Mouse (Mus musculus): Measurements from ENCODE around the gene Bpifa6. TPM values are rescaled to one million over a fixed set of nuclear protein-coding genes. Genes with fewer than 3 reads are reported as not detected.

Gene Bpifa6
- polyA plus RNA-seq, 1 experiment: not detected

- H3K4me1 ChIP-seq (ENCODE audit: control insufficient read depth, insufficient read depth, low read length): no peaks in the 10 kb centered on the region
- TF ChIP-seq POLR2A (IDR thresholded peaks at IDR 0.05; ENCODE audit: low read depth, low read length) (no peak), CTCF (IDR thresholded peaks at IDR 0.05; ENCODE audit: borderline replicate concordance, insufficient read depth, low read length) (no peak)
- H3K27ac ChIP-seq (ENCODE audit: insufficient read depth, low read length): no peak overlapping the region
- H3K4me3 ChIP-seq (ENCODE audit: insufficient read depth, low read length): no peak overlapping the region
Measured at GRCm38 (mm10) chr2:153962821-153963331, 11.9 kb upstream of the Bpifa6 start.

- no peak overlapping the region for H3K27ac ChIP-seq (ENCODE audit: insufficient read depth, low read length)
- H3K4me3 ChIP-seq (ENCODE audit: insufficient read depth, low read length): no peak overlapping the region
- H3K4me1 ChIP-seq (ENCODE audit: control insufficient read depth, insufficient read depth, low read length): no peaks in the 10 kb centered on the region
- TF ChIP-seq POLR2A (IDR thresholded peaks at IDR 0.05; ENCODE audit: low read depth, low read length): no peak
Measured at GRCm38 (mm10) chr2:153963334-153963733, 11.4 kb upstream of the Bpifa6 start.

GRCm38 (mm10) chr2:153970221-153970620 is 4.5 kb upstream of the Bpifa6 start:
- H3K4me3 ChIP-seq (ENCODE audit: insufficient read depth, low read length): no peak overlapping the region
- H3K27ac ChIP-seq (ENCODE audit: insufficient read depth, low read length): no peak overlapping the region
- no peaks in the 10 kb centered on the region for H3K4me1 ChIP-seq (ENCODE audit: control insufficient read depth, insufficient read depth, low read length)
- TF ChIP-seq CTCF (IDR thresholded peaks at IDR 0.05; ENCODE audit: borderline replicate concordance, insufficient read depth, low read length) (no peak), POLR2A (IDR thresholded peaks at IDR 0.05; ENCODE audit: low read depth, low read length) (no peak)

- TF ChIP-seq CTCF (IDR thresholded peaks at IDR 0.05; ENCODE audit: borderline replicate concordance, insufficient read depth, low read length) (peak; percentile 64; the same call in 1 of the 2 replicates), POLR2A (IDR thresholded peaks at IDR 0.05; ENCODE audit: low read depth, low read length) (no peak)
- Histone ChIP-seq H3K27ac (ENCODE audit: insufficient read depth, low read length) (no peak overlapping the region), H3K4me3 (ENCODE audit: insufficient read depth, low read length) (no peak overlapping the region)
Measured at GRCm38 (mm10) chr2:153995770-153996169, 21.0 kb downstream of the Bpifa6 start.

GRCm38 (mm10) chr2:154000501-154000900 is 25.8 kb downstream of the Bpifa6 start:
- Histone ChIP-seq H3K4me1 (ENCODE audit: control insufficient read depth, insufficient read depth, low read length) (no peaks in the 10 kb centered on the region), H3K27ac (ENCODE audit: insufficient read depth, low read length) (no peak overlapping the region), H3K4me3 (ENCODE audit: insufficient read depth, low read length) (no peak overlapping the region)
- TF ChIP-seq POLR2A (IDR thresholded peaks at IDR 0.05; ENCODE audit: low read depth, low read length) (no peak), CTCF (IDR thresholded peaks at IDR 0.05; ENCODE audit: borderline replicate concordance, insufficient read depth, low read length) (no peak)

More at GRCm38 (mm10) chr2:153995770-153996169, 21.0 kb downstream of the Bpifa6 start:
- H3K4me1 ChIP-seq (ENCODE audit: control insufficient read depth, insufficient read depth, low read length): no peaks in the 10 kb centered on the region

- H3K4me1 ChIP-seq (ENCODE audit: control insufficient read depth, insufficient read depth, low read length): no peaks in the 10 kb centered on the region
- H3K4me3 ChIP-seq (ENCODE audit: insufficient read depth, low read length): no peak overlapping the region
- no peak for TF ChIP-seq CTCF (IDR thresholded peaks at IDR 0.05; ENCODE audit: borderline replicate concordance, insufficient read depth, low read length)
- TF ChIP-seq POLR2A (IDR thresholded peaks at IDR 0.05; ENCODE audit: low read depth, low read length): no peak
- no peak overlapping the region for H3K27ac ChIP-seq (ENCODE audit: insufficient read depth, low read length)
Measured at GRCm38 (mm10) chr2:154001056-154001455, 26.3 kb downstream of the Bpifa6 start.

- H3K4me3 ChIP-seq (ENCODE audit: insufficient read depth, low read length): no peak overlapping the region
- H3K27ac ChIP-seq (ENCODE audit: insufficient read depth, low read length): no peak overlapping the region
- H3K4me1 ChIP-seq (ENCODE audit: control insufficient read depth, insufficient read depth, low read length): no peaks in the 10 kb centered on the region
- TF ChIP-seq CTCF (IDR thresholded peaks at IDR 0.05; ENCODE audit: borderline replicate concordance, insufficient read depth, low read length): no peak
Measured at GRCm38 (mm10) chr2:154004456-154004855, 29.7 kb downstream of the Bpifa6 start.

- H3K4me1 ChIP-seq (ENCODE audit: control insufficient read depth, insufficient read depth, low read length): no peaks in the 10 kb centered on the region
- no peak overlapping the region for H3K27ac ChIP-seq (ENCODE audit: insufficient read depth, low read length)
- TF ChIP-seq CTCF (IDR thresholded peaks at IDR 0.05; ENCODE audit: borderline replicate concordance, insufficient read depth, low read length) (no peak), POLR2A (IDR thresholded peaks at IDR 0.05; ENCODE audit: low read depth, low read length) (no peak)
- H3K4me3 ChIP-seq (ENCODE audit: insufficient read depth, low read length): no peak overlapping the region
Measured at GRCm38 (mm10) chr2:154005094-154005493, 30.3 kb downstream of the Bpifa6 start.

GRCm38 (mm10) chr2:154005734-154006133 is 31.0 kb downstream of the Bpifa6 start:
- H3K4me1 ChIP-seq (ENCODE audit: control insufficient read depth, insufficient read depth, low read length): no peaks in the 10 kb centered on the region
- TF ChIP-seq POLR2A (IDR thresholded peaks at IDR 0.05; ENCODE audit: low read depth, low read length): no peak
- no peak overlapping the region for H3K27ac ChIP-seq (ENCODE audit: insufficient read depth, low read length)
- H3K4me3 ChIP-seq (ENCODE audit: insufficient read depth, low read length): no peak overlapping the region

- Histone ChIP-seq H3K4me3 (ENCODE audit: insufficient read depth, low read length) (no peak overlapping the region), H3K4me1 (ENCODE audit: control insufficient read depth, insufficient read depth, low read length) (no peaks in the 10 kb centered on the region), H3K27ac (ENCODE audit: insufficient read depth, low read length) (no peak overlapping the region)
- no peak for TF ChIP-seq POLR2A (IDR thresholded peaks at IDR 0.05; ENCODE audit: low read depth, low read length)
- TF ChIP-seq CTCF (IDR thresholded peaks at IDR 0.05; ENCODE audit: borderline replicate concordance, insufficient read depth, low read length): no peak
Measured at GRCm38 (mm10) chr2:154006331-154006730, 31.6 kb downstream of the Bpifa6 start.

- H3K27ac ChIP-seq (ENCODE audit: insufficient read depth, low read length): no peak overlapping the region
- H3K4me3 ChIP-seq (ENCODE audit: insufficient read depth, low read length): no peak overlapping the region
- no peaks in the 10 kb centered on the region for H3K4me1 ChIP-seq (ENCODE audit: control insufficient read depth, insufficient read depth, low read length)
- TF ChIP-seq CTCF (IDR thresholded peaks at IDR 0.05; ENCODE audit: borderline replicate concordance, insufficient read depth, low read length): no peak
- no peak for TF ChIP-seq POLR2A (IDR thresholded peaks at IDR 0.05; ENCODE audit: low read depth, low read length)
Measured at GRCm38 (mm10) chr2:154007381-154007780, 32.6 kb downstream of the Bpifa6 start.
